Mouse (Mus musculus): ENCODE data around the gene Ubp1.

Ubp1 gene

GRCm38 (mm10) chr9:113930534-113931374 is at the start of gene Ubp1:
Ubp1 (plus strand) TSS chr9:113930934.
- DNase-seq = peak; percentile 94

- no peak for DNase-seq
Measured at GRCm38 (mm10) chr9:113894903-113895302, 35.8 kb upstream of the Ubp1 start.

- no peak for DNase-seq
Measured at GRCm38 (mm10) chr9:113903136-113903535, 27.6 kb upstream of the Ubp1 start.

GRCm38 (mm10) chr9:113904315-113904714 is 26.4 kb upstream of the Ubp1 start:
- DNase-seq = peak; percentile 4

GRCm38 (mm10) chr9:113915789-113916188 is 14.9 kb upstream of the Ubp1 start:
- no peak for DNase-seq

- DNase-seq = no peak
Measured at GRCm38 (mm10) chr9:113922677-113923076, 8.1 kb upstream of the Ubp1 start.

- no peak for DNase-seq
Measured at GRCm38 (mm10) chr9:113924883-113925282, 5.9 kb upstream of the Ubp1 start.

- no peak for DNase-seq
Measured at GRCm38 (mm10) chr9:113928591-113928990, 2.1 kb upstream of the Ubp1 start.

GRCm38 (mm10) chr9:113929676-113930075 is 1.1 kb upstream of the Ubp1 start:
- no peak for DNase-seq

- DNase-seq = peak; percentile 53
Measured at GRCm38 (mm10) chr9:113931375-113932099, 803 bp downstream of the Ubp1 start.

GRCm38 (mm10) chr9:113932100-113932470 is 1.4 kb downstream of the Ubp1 start:
- DNase-seq = peak; percentile 42

- peak; percentile 24 for DNase-seq
Measured at GRCm38 (mm10) chr9:113932501-113932900, 1.8 kb downstream of the Ubp1 start.

GRCm38 (mm10) chr9:113935638-113936037 is 4.9 kb downstream of the Ubp1 start:
- DNase-seq = no peak

GRCm38 (mm10) chr9:113939063-113939850 is 8.5 kb downstream of the Ubp1 start:
- DNase-seq = no peak

GRCm38 (mm10) chr9:113941103-113941805 is 10.5 kb downstream of the Ubp1 start:
- no peak for DNase-seq

GRCm38 (mm10) chr9:113943372-113943771 is 12.6 kb downstream of the Ubp1 start:
- DNase-seq = no peak

GRCm38 (mm10) chr9:113947216-113947615 is 16.5 kb downstream of the Ubp1 start:
- no peak for DNase-seq

- no peak for DNase-seq
Measured at GRCm38 (mm10) chr9:113957777-113958176, 27.0 kb downstream of the Ubp1 start.

GRCm38 (mm10) chr9:113963718-113964117 is 33.0 kb downstream of the Ubp1 start:
- no peak for DNase-seq

- no peak for DNase-seq
Measured at GRCm38 (mm10) chr9:113964415-113964814, 33.7 kb downstream of the Ubp1 start.

GRCm38 (mm10) chr9:113966838-113967237 is 36.1 kb downstream of the Ubp1 start:
- DNase-seq = no peak

- no peak for DNase-seq
Measured at GRCm38 (mm10) chr9:113968967-113969366, 38.2 kb downstream of the Ubp1 start.

GRCm38 (mm10) chr9:113969399-113969798 is 38.7 kb downstream of the Ubp1 start:
- DNase-seq = no peak
